7 mouse cellular contexts compared by ENCODE assay signal in genomic region chr16:4624481-4625110, GRCm38 (mm10). TPM values are rescaled to one million over a fixed set of nuclear protein-coding genes. Genes with fewer than 3 reads are reported as not detected.
A peak's percentile ranks its signal among the peaks of the same experiment; 100 is the strongest.
DNase-seq lines count a peak whose midpoint lies in the region; ATAC-seq lines count a peak whose summit lies in the region.

Pam16 (minus strand) TSS chr16:4624988.

- no peaks in the 10 kb centered on the region for H3K9me3 ChIP-seq in embryonic facial prominence, embryonic 10.5 days
- no peaks in the 10 kb centered on the region for H3K9me3 ChIP-seq in limb, embryonic 11.5 days (ENCODE audit: control insufficient read depth, low read length)
- H3K9me3 ChIP-seq in midbrain, embryonic 14.5 days (ENCODE audit: control insufficient read depth, low read length): no peaks in the 10 kb centered on the region

- ATAC-seq in limb, embryonic 11.5 days (ENCODE audit: insufficient number of reproducible peaks, low FRiP score, low TSS enrichment, low read depth): peak; percentile 86
- peak; percentile 94 for ATAC-seq in midbrain, embryonic 14.5 days (ENCODE audit: low FRiP score, low TSS enrichment)

- H3K4me2 ChIP-seq in limb, embryonic 11.5 days (ENCODE audit: low read depth, severe bottlenecking): peak within 1 kb of the TSS; percentile 67
- H3K4me2 ChIP-seq in midbrain, embryonic 14.5 days (ENCODE audit: low read length): peak within 1 kb of the TSS; percentile 64

- H3K36me3 ChIP-seq in embryonic facial prominence, embryonic 10.5 days (replicated peaks): peaks cover 23% of the 10 kb centered on the region
- peaks cover 4% of the 10 kb centered on the region for H3K36me3 ChIP-seq in limb, embryonic 11.5 days (ENCODE audit: control insufficient read depth, insufficient read depth, low read length)
- H3K36me3 ChIP-seq in midbrain, embryonic 14.5 days (ENCODE audit: control insufficient read depth, insufficient read depth, low read length): peaks cover 10% of the 10 kb centered on the region

- H3K4me3 ChIP-seq in embryonic facial prominence, embryonic 10.5 days: peak within 1 kb of the TSS; percentile 72
- peak within 1 kb of the TSS; percentile 70 for H3K4me3 ChIP-seq in limb, embryonic 11.5 days (ENCODE audit: low read depth, low read length)
- peak within 1 kb of the TSS; percentile 67 for H3K4me3 ChIP-seq in midbrain, embryonic 14.5 days (replicated peaks; ENCODE audit: low read depth, low read length)

- under 1% methylated on average over 56 of the region's 56 CpGs for WGBS in embryonic facial prominence, embryonic 10.5 days
- under 1% methylated on average over 56 of the region's 56 CpGs for WGBS in limb, embryonic 11.5 days
- under 1% methylated on average over 56 of the region's 56 CpGs for WGBS in midbrain, embryonic 14.5 days

- peaks cover 26% of the 10 kb centered on the region for H3K4me1 ChIP-seq in embryonic facial prominence, embryonic 10.5 days
- H3K4me1 ChIP-seq in limb, embryonic 11.5 days (ENCODE audit: control insufficient read depth, insufficient read depth, low read length): peaks cover 8% of the 10 kb centered on the region
- H3K4me1 ChIP-seq in midbrain, embryonic 14.5 days (ENCODE audit: control insufficient read depth, insufficient read depth, low read length): peaks cover 14% of the 10 kb centered on the region

- DNase-seq in adrenal gland, postnatal 10 days: peak; percentile 95
- peak; percentile 94 for DNase-seq in embryonic facial prominence, embryonic 10.5 days (ENCODE audit: low spot score)
- DNase-seq in heart, adult 11 months: peak; percentile 99
- peak; percentile 93 for DNase-seq in kidney, adult 18-20 months
- peak; percentile 92 for DNase-seq in limb, embryonic 11.5 days (ENCODE audit: low spot score)
- peak; percentile 96 for DNase-seq in midbrain, embryonic 14.5 days
- peak; percentile 82 to 87 for DNase-seq in spleen, adult 18-20 months

- peak within 1 kb of the TSS; percentile 91 for H3K27ac ChIP-seq in embryonic facial prominence, embryonic 10.5 days (replicated peaks)
- H3K27ac ChIP-seq in limb, embryonic 11.5 days (replicated peaks; ENCODE audit: low read depth, low read length): peak within 1 kb of the TSS; percentile 43; the same call in 1 of the 2 replicates
- peak within 1 kb of the TSS; percentile 86 for H3K27ac ChIP-seq in midbrain, embryonic 14.5 days (replicated peaks; ENCODE audit: low read depth, low read length)

- no peaks in the 10 kb centered on the region for H3K27me3 ChIP-seq in embryonic facial prominence, embryonic 10.5 days (replicated peaks; ENCODE audit: low read depth, poor library complexity, severe bottlenecking)
- no peaks in the 10 kb centered on the region for H3K27me3 ChIP-seq in limb, embryonic 11.5 days (ENCODE audit: control insufficient read depth, insufficient read depth, low read length)
- no peaks in the 10 kb centered on the region for H3K27me3 ChIP-seq in midbrain, embryonic 14.5 days (ENCODE audit: control insufficient read depth, insufficient read depth, low read length)

- peak within 1 kb of the TSS; percentile 78 for H3K9ac ChIP-seq in limb, embryonic 11.5 days (ENCODE audit: low read length)
- H3K9ac ChIP-seq in midbrain, embryonic 14.5 days (replicated peaks; ENCODE audit: low read length): peak within 1 kb of the TSS; percentile 84

RNA-seq across cellular contexts. Expression of gene Pam16, which starts in this region (rescaled TPM):
- 100 to 1,000 TPM; 115 to 116 TPM for total RNA-seq in adrenal gland, postnatal 10 days (2021)
- polyA plus RNA-seq in embryonic facial prominence, embryonic 10.5 days (2016; fragmentation: Nextera tagmentation; extraction: Ambion mirVana): 92.6 and 97.5 TPM in 2 replicates
- polyA plus RNA-seq in limb, embryonic 11.5 days (2014; fragmentation: Nextera tagmentation; extraction: Ambion mirVana): 107 and 115 TPM in 2 replicates
- polyA plus RNA-seq in midbrain, embryonic 14.5 days (2014; fragmentation: Nextera tagmentation; extraction: Ambion mirVana): 171 and 207 TPM in 2 replicates

Comparison
In these comparisons a context has a peak if more than half of its experiments do, and no peak if none do; other contexts are left out.
1. Peak in every context shown above with its lines: DNase-seq, ATAC-seq, H3K4me3 ChIP-seq and H3K27ac ChIP-seq.